Mouse (Mus musculus) embryonic facial prominence, embryonic 11.5 days (tissue): Measurements from ENCODE around the gene Psg25. TPM values are rescaled to one million over a fixed set of nuclear protein-coding genes. Genes with fewer than 3 reads are reported as not detected.

Experiments used
- ATAC-seq: fragments of 200-750 bp; cut with Nextera tagmentation; replicated peaks from 2 replicates; pipeline ENCODE4 v1.8.0; 2017; ENCODE audit warnings: low read depth; ENCODE audit not compliant: insufficient number of reproducible peaks, low FRiP score, low TSS enrichment
- DNase-seq: peaks from one replicate; pipeline ENCODE4 v3.0.0-alpha.2; 2015; ENCODE audit warnings: low spot score
- H3K27ac ChIP-seq: fragments of 300-500 bp; sonication (generic); replicated peaks from 2 replicates; pipeline ENCODE4 v1.5.1; 2014; ENCODE audit warnings: mild to moderate bottlenecking, low read depth, low read length, control low read depth
- H3K27me3 ChIP-seq: fragments of 300-500 bp; sonication (generic); 2 replicates; pipeline ENCODE4 v1.6.1; 2014; ENCODE audit warnings: mild to moderate bottlenecking, low read length, moderate library complexity, mixed read lengths; ENCODE audit not compliant: control insufficient read depth, insufficient read depth
- H3K36me3 ChIP-seq: fragments of 300-500 bp; sonication (generic); replicated peaks from 2 replicates; pipeline ENCODE4 v1.6.1; 2014; ENCODE audit warnings: low read depth, mild to moderate bottlenecking, low read length, moderate library complexity, mixed read lengths; ENCODE audit not compliant: control insufficient read depth, insufficient read depth
- H3K4me1 ChIP-seq: fragments of 300-500 bp; sonication (generic); 2 replicates; pipeline ENCODE4 v1.6.1; 2014; ENCODE audit warnings: low read length, mixed read lengths; ENCODE audit not compliant: control insufficient read depth, insufficient read depth
- H3K4me2 ChIP-seq: fragments of 300-500 bp; sonication (generic); 2 replicates; pipeline ENCODE4 v1.6.1; 2014; ENCODE audit warnings: low read depth, mild to moderate bottlenecking, control low read depth, low read length, moderate library complexity
- H3K4me3 ChIP-seq: fragments of 300-500 bp; sonication (generic); 2 replicates; pipeline ENCODE4 v1.5.1; 2014; ENCODE audit warnings: low read depth, low read length, control low read depth
- H3K9ac ChIP-seq: fragments of 300-500 bp; sonication (generic); replicated peaks from 2 replicates; pipeline ENCODE4 v1.6.1; 2014; ENCODE audit warnings: mild to moderate bottlenecking, control low read depth, low read length
- H3K9me3 ChIP-seq: fragments of 300-500 bp; sonication (generic); replicated peaks from 2 replicates; pipeline ENCODE4 v1.6.1; 2016; ENCODE audit warnings: mild to moderate bottlenecking, low read length, inconsistent platforms, mixed read lengths; ENCODE audit not compliant: control insufficient read depth
- WGBS: fragments of 180-500 bp; shearing (Covaris S2); extraction: QIAGEN DNeasy Blood & Tissue Kit; methylation state at CpG from one replicate; pipeline ENCODE4 v1.1.7; 2014; 5-methylcytosine and 5-hydroxymethylcytosine counted together
- polyA plus RNA-seq: library from polyadenylated mRNA; unstranded; fragments of >200 nt; fragmentation: Nextera tagmentation; extraction: Ambion mirVana; gene quantifications from 2 replicates; pipeline ENCODE4 v1.2.1, GENCODE M21; 2014

Psg25 gene
- polyA plus RNA-seq, 1 experiment from 2014 or later = not detected

DNA sequence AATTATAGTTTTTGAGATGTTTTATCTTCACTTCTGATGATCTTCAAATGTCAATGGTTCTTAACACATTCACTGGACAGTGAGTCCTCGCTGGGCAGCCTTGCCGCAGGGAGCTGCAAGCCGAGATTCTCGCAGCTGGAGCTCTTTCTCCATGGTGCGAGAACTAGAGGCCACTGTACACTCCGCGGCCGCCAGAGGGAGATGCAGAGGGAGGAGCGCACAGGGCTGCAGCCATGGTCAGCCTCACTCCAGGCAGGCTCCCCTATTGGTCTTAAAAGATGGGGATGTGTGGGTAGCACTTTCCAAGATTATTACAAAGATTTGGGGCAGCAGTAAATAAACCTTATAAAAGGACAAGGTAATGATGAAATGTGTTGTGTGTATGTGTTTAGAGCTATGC is 20.6 kb downstream of the Psg25 start:
- Histone ChIP-seq H3K4me1 (no peaks in the 10 kb centered on the region), H3K4me2 (no peak overlapping the region), H3K9me3 (no peaks in the 10 kb centered on the region), H3K4me3 (no peak overlapping the region), H3K27me3 (no peaks in the 10 kb centered on the region), H3K36me3 (no peaks in the 10 kb centered on the region), H3K27ac (no peak overlapping the region), H3K9ac (no peak overlapping the region)
- 24% methylated on average over 9 of the region's 9 CpGs for WGBS
- ATAC-seq (no peak), DNase-seq (peak; percentile 43)

DNA sequence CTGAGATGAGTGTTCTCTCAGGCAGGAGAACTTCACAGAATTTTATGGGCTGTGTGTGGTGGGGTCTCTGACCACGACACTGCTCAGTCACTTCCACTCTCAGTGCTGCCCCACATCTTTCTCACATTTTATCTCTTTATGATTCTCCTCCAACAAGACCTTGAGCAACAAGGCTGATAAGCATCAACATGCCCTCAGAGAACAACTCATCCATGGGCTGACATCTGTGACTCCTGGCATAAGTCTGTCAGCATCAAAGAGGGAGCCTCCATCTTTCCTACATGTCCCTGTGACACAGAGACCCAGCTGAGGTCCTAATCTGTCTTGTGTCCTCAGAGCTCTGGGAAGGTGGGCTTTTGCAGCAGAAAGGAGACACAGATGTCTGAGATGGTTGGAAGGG is 48.0 kb downstream of the Psg25 start, which contains the start of gene Psg26:
Gene Psg26, minus strand, starts transcription at position 101 of the 400 bp plus-strand sequence.
- Histone ChIP-seq H3K4me2 (no peak within 1 kb of the TSS), H3K9me3 (no peaks in the 10 kb centered on the region), H3K27ac (no peak within 1 kb of the TSS), H3K36me3 (no peaks in the 10 kb centered on the region), H3K9ac (no peak within 1 kb of the TSS), H3K4me1 (no peaks in the 10 kb centered on the region), H3K27me3 (no peaks in the 10 kb centered on the region), H3K4me3 (no peak within 1 kb of the TSS)
- ATAC-seq (no peak), DNase-seq (no peak)
- WGBS = 83% methylated on average over 1 of the region's 1 CpGs

Other genes starting within 250 kb of the Psg25 start
- not detected in 2 replicates for gene Psg18, start 177.3 kb downstream of the Psg25 start, polyA plus RNA-seq
- not detected in 2 replicates for gene Psg28, start 100.2 kb downstream of the Psg25 start, polyA plus RNA-seq
- not detected in 2 replicates for gene Psg26, start 48.1 kb downstream of the Psg25 start, polyA plus RNA-seq
- not detected in 2 replicates for gene Psg27, start 35.0 kb upstream of the Psg25 start, polyA plus RNA-seq
- not detected in 2 replicates for gene Psg23, start 84.2 kb upstream of the Psg25 start, polyA plus RNA-seq
- gene Psg21, start 124.5 kb upstream of the Psg25 start, polyA plus RNA-seq = not detected in 2 replicates
- gene Psg20, start 153.9 kb upstream of the Psg25 start, polyA plus RNA-seq = not detected in 2 replicates
- gene Psg22, start 185.8 kb upstream of the Psg25 start, polyA plus RNA-seq = not detected in 2 replicates